Mouse (Mus musculus) R1 (cell line): ENCODE measurements around the gene Ppil3.

Source experiments
- DNase-seq: peaks from one replicate; pipeline ENCODE4 v3.0.0-alpha.2; 2018; ENCODE audit warnings: low read depth, low spot score

Gene Ppil3

DNA sequence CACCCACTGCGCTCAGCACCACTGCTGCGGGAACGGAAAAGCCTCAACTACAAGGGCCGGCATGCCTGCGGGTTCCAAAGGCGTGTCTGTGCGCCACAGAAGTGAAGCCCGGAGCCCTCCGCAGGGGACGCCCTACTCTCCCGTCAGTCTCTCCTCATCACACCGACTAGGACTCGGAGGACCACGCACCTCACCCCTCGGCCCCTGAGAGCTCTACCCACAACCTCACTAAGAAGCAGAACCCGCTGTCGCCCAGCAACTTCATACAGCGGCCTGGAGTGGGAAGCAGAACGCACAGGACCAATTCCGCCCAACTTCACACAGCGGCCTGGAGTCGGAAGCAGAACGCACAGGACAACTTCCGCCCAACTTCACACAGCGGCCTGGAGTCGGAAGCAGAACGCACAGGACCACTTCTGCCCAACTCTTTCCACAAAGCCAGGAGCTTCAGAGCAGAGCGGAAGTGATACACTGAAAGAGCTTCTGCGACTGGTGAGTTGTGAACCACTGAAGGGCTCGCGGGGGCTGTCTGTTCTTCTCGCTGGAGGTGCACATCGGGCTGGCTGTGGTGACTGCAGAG, at the start of gene Ppil3, which contains the start of gene Nif3l1:
Gene Ppil3 (minus strand): TSS at position 344 of the 580 bp plus-strand sequence.
Gene Nif3l1 (plus strand): TSS at position 9 of the 580 bp plus-strand sequence.
- peak; percentile 97 for DNase-seq

GRCm38 (mm10) chr1:58482647-58483046, 37.4 kb upstream of the Ppil3 start:
- DNase-seq: no peak

GRCm38 (mm10) chr1:58475662-58476061, 30.4 kb upstream of the Ppil3 start:
- no peak for DNase-seq

GRCm38 (mm10) chr1:58465561-58465960, 20.3 kb upstream of the Ppil3 start:
- no peak for DNase-seq

DNA sequence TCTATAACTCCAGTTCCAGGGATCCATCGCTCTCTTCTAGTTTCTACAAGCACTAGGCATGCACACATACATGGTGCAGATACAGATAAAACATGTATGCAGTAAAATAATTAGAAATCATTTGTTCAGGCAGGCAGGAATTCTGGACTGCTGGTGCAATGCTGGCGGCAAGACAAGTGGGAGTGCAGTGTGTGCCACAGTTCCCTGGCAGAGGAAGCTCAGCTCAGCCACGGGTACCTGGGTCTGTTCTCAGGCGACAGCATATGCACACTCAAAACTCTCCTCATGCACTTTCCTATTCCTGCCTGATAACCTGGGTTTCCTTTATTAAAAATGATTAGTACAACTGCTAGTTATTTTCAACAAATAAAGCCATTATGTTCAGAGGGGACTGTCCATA, 19.8 kb upstream of the Ppil3 start:
- no peak for DNase-seq

GRCm38 (mm10) chr1:58463935-58464334, 18.6 kb upstream of the Ppil3 start:
- no peak for DNase-seq

GRCm38 (mm10) chr1:58460566-58460965, 15.3 kb upstream of the Ppil3 start:
- no peak for DNase-seq

DNA sequence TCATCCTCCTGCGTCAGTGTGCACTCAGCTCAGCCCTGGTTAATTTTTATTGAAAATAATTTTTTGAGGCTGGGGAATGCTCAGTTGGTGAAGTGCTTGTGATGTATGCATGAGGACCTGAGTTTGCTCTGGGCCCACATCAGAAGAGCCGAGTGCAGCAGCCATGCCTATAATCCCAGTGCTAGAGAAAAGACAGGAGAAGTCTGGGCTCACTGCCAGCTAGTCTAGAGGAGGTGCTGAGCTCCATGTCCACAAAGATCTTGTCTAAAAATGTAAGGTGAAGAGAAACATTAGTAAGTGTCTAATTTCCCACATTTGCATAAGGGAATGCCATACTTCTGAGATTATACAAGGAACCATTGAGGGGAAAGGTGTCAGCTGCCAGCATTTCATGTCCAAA, 13.6 kb upstream of the Ppil3 start:
- no peak for DNase-seq

DNA sequence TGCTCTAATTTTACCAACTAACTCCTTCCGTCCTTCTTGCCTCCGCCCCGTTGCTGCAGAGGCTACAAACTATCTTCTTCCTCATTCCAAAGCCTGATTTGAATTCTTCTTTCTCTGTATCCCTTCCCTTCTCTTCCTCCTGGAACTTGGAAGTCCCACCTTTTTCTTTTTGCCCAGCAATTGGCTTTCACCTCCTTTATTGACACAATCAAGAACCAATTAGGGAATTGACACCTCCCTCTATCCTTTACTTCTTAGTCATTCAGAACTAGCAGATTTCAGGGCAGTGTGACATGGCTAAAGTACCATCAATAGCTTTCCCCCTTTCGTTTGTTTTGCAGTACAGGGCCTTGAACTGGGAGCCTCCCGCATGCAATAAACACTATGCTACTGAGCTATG, 12.9 kb upstream of the Ppil3 start:
- peak; percentile 79 for DNase-seq

GRCm38 (mm10) chr1:58454316-58454715, 9.0 kb upstream of the Ppil3 start:
- DNase-seq: no peak

DNA sequence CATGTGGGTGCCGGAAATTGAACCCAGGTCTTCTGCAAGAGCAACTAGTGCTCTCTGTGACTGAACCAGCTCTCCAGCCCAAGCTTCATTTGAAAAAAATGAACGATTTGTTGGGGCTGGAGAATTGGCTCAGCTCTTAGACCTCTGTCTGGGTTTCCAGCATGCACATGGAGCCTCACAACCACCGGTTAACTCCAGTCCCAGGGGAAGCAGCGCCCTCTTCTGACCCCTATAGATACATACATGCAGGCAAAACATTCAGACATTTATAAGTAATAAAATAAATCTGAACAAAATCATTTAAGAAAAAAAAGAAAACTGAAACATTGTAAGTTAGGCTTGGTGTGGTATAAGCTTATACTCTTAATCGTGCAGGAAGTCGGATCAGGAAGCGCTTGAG, 3.1 kb upstream of the Ppil3 start:
- DNase-seq: peak; percentile 63

- no peak for DNase-seq
Observed at GRCm38 (mm10) chr1:58447766-58448165, 2.5 kb upstream of the Ppil3 start.

DNA sequence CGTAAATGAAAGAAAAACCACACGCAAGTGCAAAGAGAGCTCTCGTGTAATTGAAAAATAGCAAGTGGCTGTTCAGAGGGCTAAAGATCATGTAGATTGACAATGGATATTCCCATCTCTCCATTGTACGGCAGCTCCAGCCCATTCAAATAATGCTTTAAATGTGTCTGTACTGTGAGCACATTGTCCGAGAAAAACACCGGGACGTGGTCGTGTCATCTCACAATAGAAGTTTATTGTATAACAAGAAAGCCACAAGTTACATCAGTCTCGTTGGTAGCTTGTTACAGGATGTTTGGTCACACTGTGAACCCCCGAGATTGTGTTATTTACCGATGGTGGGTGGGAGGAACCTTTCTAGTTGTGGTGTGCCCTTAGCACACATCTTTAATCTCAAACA, 575 bp upstream of the Ppil3 start:
- no peak for DNase-seq

DNA sequence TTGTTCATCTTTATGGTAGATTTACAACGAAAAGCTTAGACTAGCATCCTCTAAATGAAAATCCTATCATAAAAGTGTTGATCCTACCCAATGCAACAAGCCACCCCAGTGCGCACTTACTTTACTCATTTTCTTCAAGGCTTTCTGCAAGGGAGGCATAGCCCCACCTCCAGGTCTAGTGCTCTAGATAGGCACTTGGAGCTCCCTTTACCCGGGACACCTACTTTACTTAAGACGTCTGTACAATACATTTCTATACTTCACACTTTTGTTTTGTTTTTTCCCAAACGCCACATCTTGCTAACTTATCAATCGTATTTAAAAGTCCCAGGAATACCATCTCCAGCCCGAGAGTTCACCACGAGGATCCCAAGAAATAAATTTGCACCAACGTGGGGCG, 595 bp downstream of the Ppil3 start:
- no peak for DNase-seq

DNA sequence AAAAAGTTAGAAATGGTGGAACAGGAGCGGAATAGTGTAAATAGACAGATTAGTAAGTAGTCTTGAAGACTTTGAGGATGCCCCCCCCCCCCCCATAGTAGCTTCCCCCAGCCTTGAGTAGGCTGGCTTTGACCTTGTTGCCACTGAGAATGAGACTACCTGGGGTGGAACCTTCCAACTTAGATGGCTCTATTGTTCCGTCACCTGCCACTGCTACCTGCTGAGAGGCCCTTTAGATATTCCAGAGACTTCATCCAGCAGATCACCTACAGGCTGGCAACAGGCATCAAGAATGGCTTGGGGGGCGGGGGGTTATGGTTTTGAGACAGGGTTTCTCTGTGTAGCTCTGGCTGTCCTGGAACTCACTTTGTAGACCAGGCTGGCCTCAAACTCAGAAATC, 20.7 kb downstream of the Ppil3 start:
- DNase-seq: peak; percentile 93

GRCm38 (mm10) chr1:58423371-58424248, 21.7 kb downstream of the Ppil3 start, which contains the start of gene Clk1:
Gene Clk1 (minus strand): TSS chr1:58424066.
- DNase-seq: peak; percentile 92

- DNase-seq: peak; percentile 86
Observed at GRCm38 (mm10) chr1:58422879-58423278, 22.4 kb downstream of the Ppil3 start.

DNA sequence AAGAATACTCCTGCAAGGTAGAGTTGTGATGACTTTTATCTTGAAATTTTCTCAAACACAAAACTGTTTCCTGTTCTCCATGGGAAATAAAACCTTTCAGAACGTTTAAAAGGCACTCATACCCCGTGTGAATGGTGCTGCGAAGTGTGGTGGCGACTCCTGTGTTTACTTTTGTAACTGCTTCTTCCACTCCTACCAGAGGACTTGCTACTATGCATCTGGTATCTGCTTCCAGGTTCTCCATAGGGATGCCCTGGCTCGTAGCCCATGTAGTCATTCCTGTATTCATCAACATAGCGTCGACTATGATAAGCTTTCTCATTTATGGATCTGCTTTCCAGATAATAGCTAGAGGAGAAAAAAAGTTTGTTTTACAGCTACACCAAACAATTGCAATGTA, 24.3 kb downstream of the Ppil3 start:
- peak; percentile 61 for DNase-seq

DNA sequence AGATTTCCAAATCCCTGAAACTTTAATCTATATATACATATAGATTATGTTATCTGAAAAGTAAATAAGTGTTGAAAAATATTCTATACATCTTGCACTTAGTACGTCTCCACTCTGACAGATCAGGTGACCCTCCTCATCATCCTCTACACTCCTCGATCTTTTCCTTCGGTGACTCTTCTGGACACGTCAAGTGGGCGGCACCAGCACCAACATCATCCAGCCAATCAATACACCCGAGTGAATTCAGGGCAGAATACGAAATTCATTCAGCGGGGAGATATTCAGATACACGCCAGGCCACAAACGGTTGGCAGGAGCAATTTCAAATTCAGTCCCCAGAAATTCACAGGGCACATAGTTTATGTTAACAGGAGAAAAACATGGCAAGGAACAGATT, 25.3 kb downstream of the Ppil3 start:
- DNase-seq: peak; percentile 64

DNA sequence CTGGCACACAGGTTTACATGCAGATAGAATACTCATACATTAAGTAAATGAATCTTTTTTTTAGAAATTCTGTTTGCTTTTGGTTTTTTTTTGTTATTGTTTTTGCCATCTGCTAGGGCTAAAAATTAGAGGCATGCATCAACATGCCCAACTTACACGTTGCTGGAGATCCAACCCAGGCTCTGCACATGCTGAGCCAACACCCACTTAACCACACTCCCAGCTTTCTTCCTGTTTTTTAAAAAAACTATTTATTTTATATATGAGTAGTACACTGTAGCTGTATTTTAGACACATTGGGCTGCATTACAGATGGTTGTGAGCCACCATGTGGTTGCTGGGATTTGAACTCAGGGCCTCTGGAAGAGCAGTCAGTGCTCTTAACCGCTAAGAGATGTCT, 29.2 kb downstream of the Ppil3 start:
- no peak for DNase-seq

DNA sequence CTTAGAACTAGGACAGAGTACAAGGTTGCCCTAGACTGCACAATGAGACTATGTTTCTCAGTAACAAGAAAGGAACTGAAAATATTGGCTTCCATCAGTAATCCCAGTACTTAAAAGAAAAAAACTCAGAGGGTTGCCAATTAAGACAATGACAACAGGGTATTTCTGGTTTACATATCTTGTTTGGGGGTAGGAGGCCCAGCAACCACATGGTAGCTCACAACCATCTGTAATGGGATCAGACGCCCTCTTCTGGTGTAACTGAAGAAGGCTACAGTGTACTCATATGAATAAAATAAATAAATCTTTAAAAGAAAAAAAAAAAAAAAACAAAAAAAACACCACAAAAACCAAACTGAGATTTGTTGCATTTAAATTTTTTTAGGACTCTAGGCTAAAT, 29.8 kb downstream of the Ppil3 start:
- DNase-seq: no peak

DNA sequence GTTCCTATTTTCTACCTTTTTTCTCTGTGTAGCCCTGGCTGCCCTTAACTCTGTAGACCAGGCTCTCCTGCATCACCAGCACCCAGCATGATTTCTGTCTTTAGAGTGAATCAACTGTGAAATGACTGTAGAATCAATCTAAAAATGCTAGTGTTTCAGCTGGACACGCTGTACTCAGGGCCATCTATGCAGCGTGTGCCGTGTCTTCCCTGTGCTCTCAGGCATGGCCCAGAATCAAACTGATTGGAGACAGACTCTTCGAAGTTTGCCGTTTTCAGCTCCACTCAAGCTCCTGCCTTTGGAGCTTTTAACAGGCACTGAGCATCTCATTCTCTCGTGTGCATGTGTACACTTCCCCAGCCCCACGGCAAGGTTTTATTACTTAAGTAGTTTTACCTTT, 34.5 kb downstream of the Ppil3 start:
- DNase-seq: no peak

DNA sequence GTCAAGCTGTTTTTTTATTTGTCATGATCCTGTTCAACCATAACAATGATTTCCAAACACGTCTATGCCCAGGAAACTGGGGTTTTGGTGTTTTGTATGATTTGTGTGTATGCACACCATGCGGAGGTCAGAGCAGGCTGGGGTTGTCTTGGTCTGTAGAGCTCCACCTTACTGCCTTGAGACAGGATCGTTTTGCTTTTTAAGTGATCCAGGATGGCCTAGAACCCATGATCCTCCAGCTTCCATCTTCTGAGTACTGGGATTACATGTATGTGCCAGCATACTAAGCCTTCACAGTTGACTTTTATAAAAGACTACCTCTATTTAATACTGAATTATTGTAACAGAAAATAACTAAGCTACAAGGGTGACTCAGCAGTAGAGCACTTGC, 35.1 kb downstream of the Ppil3 start:
- no peak for DNase-seq
